Mouse (Mus musculus) embryo, embryonic 10 days (tissue): ENCODE results near the gene Gapvd1.
A peak's percentile ranks its signal among the peaks of the same experiment; 100 is the strongest.

Experiments
- DNase-seq: peaks from one replicate; pipeline ENCODE4 v3.0.0-alpha.2; 2015; ENCODE audit warnings: low spot score

The Gapvd1 gene

DNA sequence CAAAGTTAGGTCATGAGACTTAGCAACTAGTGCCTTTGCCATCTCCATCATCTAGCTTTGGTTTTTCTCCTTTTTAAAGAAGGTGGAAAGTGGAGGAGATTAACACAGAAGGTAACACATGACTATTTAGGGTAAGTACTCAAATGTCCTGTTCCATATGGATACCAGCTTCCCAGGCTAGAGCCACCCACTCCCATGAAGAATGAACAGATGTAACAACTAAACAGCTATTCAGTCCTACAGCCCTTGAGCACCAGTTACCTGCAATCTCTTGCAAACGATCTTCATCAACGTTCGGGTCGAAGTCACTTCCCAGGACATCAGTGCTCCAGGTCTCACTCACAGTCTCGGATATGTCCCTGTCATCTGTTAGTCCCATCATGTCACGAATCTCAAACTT is 43.1 kb downstream of the Gapvd1 start:
- DNase-seq: no peak

DNA sequence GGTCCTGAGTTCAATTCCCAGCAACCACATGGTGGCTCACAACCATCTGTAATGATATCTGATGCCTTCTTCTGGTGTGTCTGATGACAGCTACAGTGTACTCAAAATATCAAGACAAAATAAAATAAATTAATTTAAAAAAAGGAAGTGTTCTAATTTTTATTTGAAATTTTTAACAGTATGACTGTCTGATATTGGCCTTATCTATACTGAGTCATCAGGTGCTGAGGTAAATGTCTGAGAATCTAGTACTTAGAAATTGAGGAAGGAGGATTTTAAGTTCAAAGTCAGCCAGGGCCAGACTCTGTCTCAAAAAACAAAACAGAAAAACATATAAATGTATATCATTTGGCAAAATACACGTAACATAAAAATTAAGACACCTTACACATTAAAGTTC is 46.4 kb downstream of the Gapvd1 start:
- DNase-seq: no peak

GRCm38 (mm10) chr2:34696592-34696991 is 58.4 kb downstream of the Gapvd1 start:
- DNase-seq: no peak

- DNase-seq: no peak
Measured at GRCm38 (mm10) chr2:34692861-34693260, 62.2 kb downstream of the Gapvd1 start.

DNA sequence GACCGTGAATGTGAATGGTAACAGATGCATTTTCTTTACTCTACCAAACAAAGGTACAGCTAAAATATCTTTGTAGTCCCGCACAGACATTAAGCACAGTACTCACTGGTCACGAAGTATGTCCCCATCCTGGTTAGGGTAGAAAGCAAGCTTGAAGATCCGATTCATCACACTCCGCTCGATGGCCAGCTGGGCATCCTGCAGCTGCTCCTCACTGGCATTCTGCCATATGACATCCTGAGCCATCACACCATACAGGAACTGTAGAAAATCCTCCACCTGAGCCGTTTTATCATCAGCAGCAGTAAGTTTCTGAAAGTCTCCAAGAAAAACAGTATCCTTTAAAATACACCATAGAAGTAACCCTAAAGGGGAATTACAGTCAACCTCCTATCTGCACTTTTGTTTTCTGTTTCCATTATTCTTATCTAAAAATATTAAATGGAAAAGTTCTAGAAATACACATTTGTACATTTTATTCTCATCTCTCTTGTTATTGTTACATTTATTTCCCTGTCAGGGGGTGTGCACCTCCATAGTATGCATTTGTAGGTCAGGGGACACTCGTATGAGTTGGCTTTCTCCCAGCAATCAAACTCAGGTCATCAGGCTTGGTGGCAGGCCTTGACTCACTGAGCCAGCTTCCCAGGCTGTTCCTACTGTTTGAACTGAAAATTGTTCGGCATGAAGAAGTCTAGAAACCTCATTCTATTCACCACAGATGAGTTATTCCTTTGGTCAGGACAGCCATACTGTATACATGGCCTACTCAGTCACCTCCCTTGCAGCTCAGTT is 70.8 kb downstream of the Gapvd1 start:
- no peak for DNase-seq

GRCm38 (mm10) chr2:34677976-34678375 is 77.1 kb downstream of the Gapvd1 start:
- DNase-seq: no peak

DNA sequence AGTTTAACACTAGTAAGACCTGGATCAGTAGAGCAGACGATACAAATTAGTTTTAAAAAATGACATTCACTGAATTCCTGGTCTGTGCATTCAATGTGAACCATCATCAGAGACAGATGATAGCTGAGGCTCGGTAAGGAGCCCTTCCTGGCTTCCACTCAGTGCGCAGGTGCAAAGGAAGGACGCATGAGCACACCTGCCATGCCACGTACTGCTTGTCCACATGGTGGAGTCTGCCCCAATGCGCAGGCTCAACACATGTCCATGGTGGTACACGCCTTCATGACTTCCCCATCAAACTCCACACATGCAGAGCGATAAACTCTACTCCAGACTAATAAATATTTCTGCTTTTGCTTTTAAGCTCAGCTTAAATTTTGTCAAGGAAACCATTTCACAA is 78.0 kb downstream of the Gapvd1 start:
- no peak for DNase-seq

DNA sequence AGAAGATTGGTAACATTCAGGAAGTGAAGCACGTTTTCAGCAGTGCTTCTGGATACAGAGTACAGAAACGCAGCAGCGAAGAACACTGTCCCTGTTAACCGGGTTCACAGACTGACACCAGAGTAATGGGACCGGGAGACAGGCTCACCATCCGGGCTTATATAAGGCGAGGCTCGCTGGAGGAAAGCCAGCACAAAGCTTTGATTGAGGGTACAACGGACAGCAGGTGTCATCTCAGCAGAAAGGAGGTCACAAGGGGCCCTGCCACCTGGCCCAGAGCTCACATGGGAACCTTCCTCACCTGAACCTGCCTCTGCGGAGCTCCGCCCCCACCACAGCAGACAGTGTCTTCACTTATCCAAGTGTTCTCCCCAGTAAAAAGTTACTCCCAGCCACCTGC is 81.2 kb downstream of the Gapvd1 start:
- DNase-seq: no peak

DNA sequence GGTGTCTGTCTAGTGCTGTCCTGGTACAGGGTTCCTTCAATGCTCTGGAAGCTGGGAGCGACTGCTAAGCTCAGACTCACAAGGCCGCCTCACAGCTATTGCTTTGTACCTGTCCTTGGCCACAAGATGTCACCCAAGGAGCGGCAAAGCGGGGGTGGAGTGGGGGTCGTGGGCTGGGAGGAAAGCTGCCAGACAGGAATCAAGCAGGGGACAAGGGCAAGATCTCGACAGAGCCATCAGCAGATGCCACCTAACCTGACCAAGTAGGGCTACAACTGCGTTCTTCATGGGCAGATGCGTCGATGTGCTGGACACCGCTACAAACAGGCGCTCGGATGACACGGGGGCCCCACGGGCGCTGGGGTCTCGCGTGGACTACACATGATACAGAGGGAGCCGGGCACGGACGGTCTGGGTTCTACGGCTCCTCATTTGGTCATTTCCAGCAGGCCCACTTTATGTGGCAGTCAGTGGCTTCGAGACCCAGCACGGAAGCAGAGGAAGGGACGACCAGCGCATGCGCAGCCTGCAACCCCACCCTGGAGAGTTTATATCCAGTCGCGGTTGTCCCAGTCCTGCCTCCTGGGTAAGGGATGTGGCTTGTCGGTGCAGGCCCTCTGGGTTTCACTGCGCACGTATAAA is 83.5 kb downstream of the Gapvd1 start:
- DNase-seq: peak; percentile 80

DNA sequence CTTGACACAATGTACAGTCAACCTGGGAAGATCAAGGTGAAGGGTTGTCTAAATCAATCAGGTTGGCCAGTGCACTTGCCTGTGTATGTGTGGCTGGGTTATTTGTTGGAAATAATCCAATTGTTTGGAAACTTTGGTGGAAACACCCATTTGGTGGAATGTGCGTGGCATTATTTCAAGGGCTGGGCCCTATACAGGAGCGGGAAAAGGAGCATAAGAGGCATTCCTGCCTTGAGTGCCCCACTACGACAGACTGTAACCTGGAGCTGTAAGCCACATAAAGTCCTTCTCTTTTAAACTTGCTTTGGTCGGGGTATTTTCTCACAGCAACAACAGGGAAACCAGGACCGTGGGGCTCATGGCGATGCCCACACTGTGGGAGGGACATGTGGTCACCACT is 84.6 kb downstream of the Gapvd1 start:
- no peak for DNase-seq

DNA sequence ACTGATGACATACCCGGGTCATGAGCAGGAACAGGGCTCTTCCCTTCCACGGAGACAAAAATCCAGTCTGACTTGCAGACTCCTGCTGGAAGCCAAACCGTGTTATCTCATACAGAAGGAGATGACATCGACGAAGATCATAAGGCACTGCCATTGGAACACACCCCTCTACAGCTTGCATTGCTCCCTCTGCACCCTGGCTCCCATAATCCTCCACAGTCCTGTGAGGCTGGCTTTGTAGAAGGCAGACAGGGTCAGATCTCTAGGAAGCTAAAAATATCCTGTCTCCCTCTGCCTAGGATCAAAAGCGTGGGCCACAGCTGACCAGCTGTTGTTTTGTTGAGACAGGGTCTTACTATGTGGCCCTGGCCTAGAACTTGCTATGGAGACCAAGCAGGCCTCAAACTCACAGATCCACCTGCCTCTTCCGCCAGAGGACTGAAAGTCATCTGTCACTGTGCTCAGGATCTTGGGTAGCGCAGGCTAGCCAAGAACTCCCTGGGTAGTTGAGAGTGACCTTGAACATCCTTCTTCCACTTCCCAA is 85.8 kb downstream of the Gapvd1 start:
- DNase-seq: no peak

- DNase-seq: no peak
Measured at GRCm38 (mm10) chr2:34668440-34669191, 86.4 kb downstream of the Gapvd1 start.

GRCm38 (mm10) chr2:34667820-34668219 is 87.2 kb downstream of the Gapvd1 start:
- no peak for DNase-seq

DNA sequence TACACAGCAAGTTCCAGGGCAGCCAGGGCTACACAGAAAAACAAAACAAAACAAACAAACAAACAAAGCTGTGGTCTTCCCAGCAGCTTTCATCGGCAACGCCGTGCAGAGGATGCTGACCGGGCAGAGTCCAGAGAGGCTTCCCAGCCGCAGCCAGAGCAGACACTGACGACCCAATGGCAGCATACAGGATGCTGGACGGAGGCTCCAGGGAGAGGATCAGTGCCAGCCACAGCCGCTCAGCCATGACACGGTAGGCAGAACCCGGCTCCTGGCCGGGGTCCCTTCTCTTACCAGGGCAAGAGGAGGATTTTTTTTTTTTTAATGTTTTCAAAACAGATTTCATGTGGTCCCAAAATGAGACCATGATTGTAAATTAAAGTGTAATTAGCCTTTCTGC is 107.6 kb downstream of the Gapvd1 start:
- no peak for DNase-seq

DNA sequence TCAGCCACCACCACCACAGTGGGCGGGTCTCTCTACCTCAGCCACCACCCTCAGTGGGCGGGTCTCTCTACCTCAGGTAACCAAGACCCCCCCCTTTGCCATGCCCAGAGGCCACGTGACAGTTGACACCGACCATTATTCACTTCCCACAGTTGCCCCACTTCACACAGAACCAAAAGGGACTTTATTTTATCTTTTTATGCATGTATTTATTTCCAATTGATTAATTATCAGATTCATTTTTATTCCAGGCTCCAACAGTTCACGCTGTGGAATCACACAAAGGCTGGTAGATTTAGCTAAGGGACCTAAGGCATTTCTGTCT is 108.5 kb downstream of the Gapvd1 start:
- no peak for DNase-seq

- peak; percentile 81 for DNase-seq
Measured at GRCm38 (mm10) chr2:34645851-34646540, 109.0 kb downstream of the Gapvd1 start.

DNA sequence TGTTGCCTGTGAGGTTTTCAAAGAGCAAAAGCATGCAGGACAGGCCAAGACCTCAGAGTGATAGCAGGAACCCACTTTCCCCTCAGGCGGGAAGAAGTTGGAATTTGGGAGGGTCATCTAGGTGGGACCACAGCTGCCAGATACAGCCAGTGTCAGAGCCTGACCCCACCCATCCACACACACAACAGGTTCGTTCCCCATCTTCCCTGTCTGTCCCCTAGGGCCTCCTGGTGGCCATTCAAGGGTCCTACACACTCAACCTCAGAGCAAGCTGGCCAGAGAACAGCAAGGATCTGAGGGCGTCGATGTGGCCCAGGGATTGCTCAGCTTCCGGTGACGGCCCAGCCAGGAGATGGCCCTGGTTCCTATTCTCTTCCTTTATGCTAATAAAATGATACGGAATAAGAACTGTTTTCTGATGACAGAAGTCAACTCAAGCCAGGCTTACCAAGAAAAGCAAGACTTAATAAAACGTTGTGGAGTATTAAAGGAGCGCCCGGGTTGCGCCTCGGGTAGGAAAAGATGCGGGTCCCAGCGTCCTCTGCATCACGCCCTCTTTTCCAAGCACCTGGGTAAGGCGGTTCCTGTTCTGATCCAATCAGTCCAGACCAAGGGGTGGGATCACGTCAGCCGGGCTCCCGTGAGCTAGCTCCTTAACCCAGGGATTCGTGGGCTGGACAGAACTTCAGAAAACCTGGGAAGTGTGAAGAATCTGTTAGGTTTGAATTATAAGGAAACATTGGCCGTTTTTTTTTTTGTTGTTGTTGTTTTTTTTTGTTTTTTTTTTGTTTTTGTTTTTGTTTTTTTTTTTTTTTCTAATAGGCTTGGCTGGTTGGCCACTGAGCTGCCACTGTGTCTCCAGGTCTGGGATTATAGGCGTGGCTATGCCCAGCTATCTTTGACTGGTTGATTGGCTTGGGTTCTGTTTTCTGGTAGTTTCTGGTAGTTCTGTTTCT is 110.2 kb downstream of the Gapvd1 start:
- DNase-seq: peak; percentile 67

- DNase-seq: peak; percentile 61
Measured at GRCm38 (mm10) chr2:34642351-34642750, 112.7 kb downstream of the Gapvd1 start.

DNA sequence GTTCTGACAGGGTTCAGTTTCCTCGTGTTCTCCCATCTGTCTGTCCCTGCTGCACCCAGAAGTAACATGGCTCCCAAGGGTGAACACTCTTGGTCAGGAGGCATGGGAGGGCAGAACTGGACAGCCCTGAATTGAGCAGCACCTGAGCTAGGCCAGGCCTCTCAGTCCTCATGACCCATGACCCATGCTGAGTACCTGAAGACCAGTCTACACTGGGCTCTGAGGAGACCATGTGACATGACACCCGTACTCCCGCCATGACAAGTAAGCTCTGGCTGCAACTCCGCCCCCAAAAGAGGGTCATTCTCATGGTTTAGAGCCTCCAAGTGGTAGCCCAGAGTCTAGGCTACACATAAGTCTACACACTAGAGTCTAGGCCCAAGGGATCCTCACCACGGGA is 115.3 kb downstream of the Gapvd1 start:
- DNase-seq: no peak

DNA sequence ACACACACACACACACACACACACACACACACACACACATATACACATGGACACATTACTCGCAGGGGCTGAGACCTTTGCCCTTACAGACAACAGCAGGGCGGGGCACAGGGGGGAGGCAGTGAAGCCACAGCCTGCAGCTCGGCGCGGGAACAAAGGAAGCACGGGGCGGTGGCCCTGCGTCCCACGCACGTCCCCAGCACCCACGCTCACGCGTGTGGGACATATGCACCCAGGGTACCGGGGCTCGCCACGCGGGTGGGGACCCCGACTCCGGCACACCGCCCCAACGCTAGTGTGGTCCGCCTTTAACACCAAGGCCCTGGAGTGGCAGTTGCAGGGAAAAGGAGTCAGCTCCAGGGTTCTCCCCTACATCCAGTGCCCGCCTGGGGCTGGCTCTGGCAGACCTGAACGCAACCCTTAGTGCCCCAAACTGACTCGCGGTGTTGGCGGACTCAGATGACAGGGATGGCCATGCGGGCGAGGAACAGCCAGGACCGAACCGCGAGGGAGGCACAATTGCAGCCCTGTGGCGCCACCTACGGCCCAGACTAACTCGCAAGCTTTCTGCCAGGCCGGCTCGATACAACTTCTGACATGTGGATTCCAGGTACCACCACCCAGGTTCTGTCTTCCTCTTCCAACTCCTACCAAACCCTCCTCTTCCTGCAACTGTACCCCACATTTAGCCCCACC is 115.9 kb downstream of the Gapvd1 start:
- peak; percentile 97 for DNase-seq
